Mouse (Mus musculus) liver, embryonic 14.5 days (tissue): ENCODE measurements around the gene Six5.

ENCODE experiments used
- CTCF ChIP-seq: IDR thresholded peaks from 2 replicates; pipeline ENCODE4 v1.5.1; 2016; ENCODE audit warnings: antibody characterized with exemption, low read depth, control low read depth
- EP300 ChIP-seq: IDR thresholded peaks from 2 replicates; pipeline ENCODE4 v1.6.1; 2016; ENCODE audit warnings: antibody characterized with exemption, low read depth

GRCm38 (mm10) chr7:19093174-19093521 lies 1.2 kb upstream of the Six5 start:
- peak; percentile 95 for TF ChIP-seq CTCF
- no peak for TF ChIP-seq EP300
